Mouse (Mus musculus) monocyte, adult 5-6 weeks (primary cell): Measurements from ENCODE around the gene Nt5e. TPM values are rescaled to one million over a fixed set of nuclear protein-coding genes. Genes with fewer than 3 reads are reported as not detected.

Source experiments
- ATAC-seq: fragments of 153-309, 156-312 bp; replicated peaks from 2 replicates; pipeline ENCODE4 v1.8.0; 2017; ENCODE audit warnings: mild to moderate bottlenecking; ENCODE audit not compliant: low TSS enrichment, insufficient number of reproducible peaks, severe bottlenecking, poor library complexity, low FRiP score
- total RNA-seq: library from RNA; stranded (forward); fragments of 200-1000, 200-491, 200-594 nt; gene quantifications from 3 replicates; pipeline ENCODE4 v1.2.3, GENCODE M21; 2017

Nt5e gene
- total RNA-seq, 1 experiment from 2014 or later: 4.6 TPM

GRCm38 (mm10) chr9:88342241-88342640 lies 15.2 kb downstream of the Nt5e start:
- ATAC-seq: no peak

GRCm38 (mm10) chr9:88342701-88343100 lies 15.7 kb downstream of the Nt5e start:
- no peak for ATAC-seq

- no peak for ATAC-seq
Observed at GRCm38 (mm10) chr9:88344424-88344823, 17.4 kb downstream of the Nt5e start.

- ATAC-seq: no peak
Observed at GRCm38 (mm10) chr9:88346857-88347256, 19.9 kb downstream of the Nt5e start.

GRCm38 (mm10) chr9:88348623-88349022 lies 21.6 kb downstream of the Nt5e start:
- ATAC-seq: 0 out of 2 replicates have a peak, but pooled peaks have one; percentile 55

- ATAC-seq: no peak
Observed at GRCm38 (mm10) chr9:88350317-88350716, 23.3 kb downstream of the Nt5e start.

GRCm38 (mm10) chr9:88351163-88351562 lies 24.2 kb downstream of the Nt5e start:
- ATAC-seq: no peak

GRCm38 (mm10) chr9:88352741-88353140 lies 25.7 kb downstream of the Nt5e start:
- ATAC-seq: no peak

GRCm38 (mm10) chr9:88353459-88353858 lies 26.5 kb downstream of the Nt5e start:
- ATAC-seq: no peak

GRCm38 (mm10) chr9:88357173-88357572 lies 30.2 kb downstream of the Nt5e start:
- ATAC-seq: no peak

- no peak for ATAC-seq
Observed at GRCm38 (mm10) chr9:88359140-88359539, 32.1 kb downstream of the Nt5e start.

- no peak for ATAC-seq
Observed at GRCm38 (mm10) chr9:88361211-88361909, 34.4 kb downstream of the Nt5e start.

GRCm38 (mm10) chr9:88362055-88362850 lies 35.3 kb downstream of the Nt5e start:
- ATAC-seq: no peak

- no peak for ATAC-seq
Observed at GRCm38 (mm10) chr9:88363102-88363501, 36.1 kb downstream of the Nt5e start.

- no peak for ATAC-seq
Observed at GRCm38 (mm10) chr9:88366308-88366707, 39.3 kb downstream of the Nt5e start.

- ATAC-seq: no peak
Observed at GRCm38 (mm10) chr9:88366819-88367218, 39.8 kb downstream of the Nt5e start.

- ATAC-seq: no peak
Observed at GRCm38 (mm10) chr9:88367322-88367721, 40.3 kb downstream of the Nt5e start.

- ATAC-seq: no peak
Observed at GRCm38 (mm10) chr9:88367751-88368150, 40.8 kb downstream of the Nt5e start.

GRCm38 (mm10) chr9:88368476-88368875 lies 41.5 kb downstream of the Nt5e start:
- ATAC-seq: no peak

- ATAC-seq: no peak
Observed at GRCm38 (mm10) chr9:88369666-88370065, 42.7 kb downstream of the Nt5e start.
